In the genomic region with DNA sequence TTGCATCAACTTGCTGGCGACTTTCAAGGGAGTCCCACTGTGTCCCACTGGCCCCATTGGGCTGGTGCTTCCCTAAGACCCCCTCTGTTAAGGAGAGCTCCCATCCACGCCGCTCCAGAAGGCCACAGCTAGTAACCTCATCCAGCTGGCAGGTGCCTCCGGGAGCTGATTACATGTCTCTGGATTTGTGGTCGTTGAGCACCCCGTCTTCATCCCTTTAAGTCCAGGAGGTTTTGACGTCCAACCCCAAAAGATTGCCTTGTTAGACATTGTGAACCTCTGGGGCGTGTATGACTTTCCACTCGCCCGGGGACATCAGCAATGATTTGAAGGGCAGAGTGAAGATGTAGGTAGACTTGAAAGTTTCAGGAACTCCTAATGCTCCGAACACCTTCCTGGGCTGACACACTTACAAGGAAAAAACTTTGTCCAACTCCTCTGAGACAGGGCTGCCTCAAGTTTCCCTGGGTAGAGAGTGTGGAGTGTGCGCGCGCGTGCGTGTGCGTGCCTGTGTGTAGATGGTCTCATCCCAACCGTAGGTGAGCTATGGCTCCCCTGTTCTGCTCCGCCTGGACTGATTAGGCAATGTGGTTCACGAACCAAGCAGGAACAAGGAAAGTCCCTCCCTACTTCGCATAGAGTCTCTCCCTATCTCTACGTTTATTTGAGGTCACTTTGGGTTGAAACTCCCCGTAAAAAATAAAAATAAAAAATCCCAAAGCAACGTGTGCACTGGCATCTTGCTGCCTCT, we compare ENCODE assay signal across 9 mouse cellular contexts. TPM values are rescaled to one million over a fixed set of nuclear protein-coding genes. Genes with fewer than 3 reads are reported as not detected.
DNase-seq lines count a peak whose midpoint lies in the region; ATAC-seq lines count a peak whose summit lies in the region.
"Had no signal": no experiment of that assay in that cellular context is flagged by ENCODE, and none has a peak within 500 bp of the region (broad histone marks: within the 10 kb centered on the region; RNA-seq: fewer than 3 reads in every experiment).

No protein-coding gene starts in this region.

- H3K4me2 ChIP-seq in lung, embryonic 16.5 days (ENCODE audit: low read depth, low read length) = peak overlapping the region; percentile 91
- peak overlapping the region; percentile 79 for H3K4me2 ChIP-seq in forebrain, embryonic 14.5 days (ENCODE audit: low read length)
- peak overlapping the region; percentile 92 for H3K4me2 ChIP-seq in kidney, embryonic 15.5 days
- peak overlapping the region; percentile 68 for H3K4me2 ChIP-seq in midbrain, embryonic 16.5 days (ENCODE audit: low read length)

- peak overlapping the region; percentile 73 for H3K4me3 ChIP-seq in lung, embryonic 16.5 days (ENCODE audit: low read length)
- peak overlapping the region; percentile 33 for H3K4me3 ChIP-seq in forebrain, embryonic 14.5 days (ENCODE audit: low read depth, low read length)
- H3K4me3 ChIP-seq in kidney, embryonic 15.5 days (replicated peaks) = peak overlapping the region; percentile 54
- H3K4me3 ChIP-seq in midbrain, embryonic 16.5 days (ENCODE audit: low read depth, low read length) = no peak overlapping the region

- H3K27me3 ChIP-seq in lung, embryonic 16.5 days (ENCODE audit: control insufficient read depth, insufficient read depth, low read depth, low read length) = peaks cover 40% of the 10 kb centered on the region
- peaks cover 84% of the 10 kb centered on the region for H3K27me3 ChIP-seq in forebrain, embryonic 14.5 days (replicated peaks; ENCODE audit: control insufficient read depth, insufficient read depth, low read length)
- peaks cover 60% of the 10 kb centered on the region for H3K27me3 ChIP-seq in kidney, embryonic 15.5 days
- H3K27me3 ChIP-seq in midbrain, embryonic 16.5 days (ENCODE audit: control insufficient read depth, insufficient read depth, low read depth, low read length) = peaks cover 71% of the 10 kb centered on the region

- no peaks in the 10 kb centered on the region for H3K9me3 ChIP-seq in lung, embryonic 16.5 days (ENCODE audit: control insufficient read depth, low read length)
- H3K9me3 ChIP-seq in forebrain, embryonic 14.5 days (replicated peaks; ENCODE audit: control insufficient read depth, low read length) = no peaks in the 10 kb centered on the region
- H3K9me3 ChIP-seq in kidney, embryonic 15.5 days (replicated peaks) = no peaks in the 10 kb centered on the region
- no peaks in the 10 kb centered on the region for H3K9me3 ChIP-seq in midbrain, embryonic 16.5 days (replicated peaks; ENCODE audit: control insufficient read depth, low read length, poor library complexity, severe bottlenecking)

- peak overlapping the region; percentile 93 for H3K9ac ChIP-seq in lung, embryonic 16.5 days (ENCODE audit: low read length)
- peak overlapping the region; percentile 17; the same call in 1 of the 2 replicates for H3K9ac ChIP-seq in forebrain, embryonic 14.5 days (ENCODE audit: low read length)
- peak overlapping the region; percentile 57 for H3K9ac ChIP-seq in kidney, embryonic 15.5 days
- H3K9ac ChIP-seq in midbrain, embryonic 16.5 days (ENCODE audit: low read depth, low read length) = no peak overlapping the region

- 4% methylated on average over 24 of the region's 24 CpGs for WGBS in lung, embryonic 16.5 days
- WGBS in forebrain, embryonic 14.5 days = 3% methylated on average over 24 of the region's 24 CpGs
- WGBS in kidney, embryonic 15.5 days = 9% methylated on average over 24 of the region's 24 CpGs
- 4% methylated on average over 24 of the region's 24 CpGs for WGBS in midbrain, embryonic 16.5 days

- H3K36me3 ChIP-seq in lung, embryonic 16.5 days (ENCODE audit: control insufficient read depth, insufficient read depth, low read length) = peaks cover 3% of the 10 kb centered on the region; the same call in 1 of the 2 replicates
- no peaks in the 10 kb centered on the region for H3K36me3 ChIP-seq in forebrain, embryonic 14.5 days (ENCODE audit: control insufficient read depth, insufficient read depth, low read length)
- peaks cover 4% of the 10 kb centered on the region; the same call in 1 of the 2 replicates for H3K36me3 ChIP-seq in kidney, embryonic 15.5 days
- H3K36me3 ChIP-seq in midbrain, embryonic 16.5 days (ENCODE audit: control insufficient read depth, insufficient read depth, low read length) = no peaks in the 10 kb centered on the region

- ATAC-seq in lung, embryonic 16.5 days (ENCODE audit: low read depth) = no peak
- ATAC-seq in forebrain, embryonic 14.5 days = no peak
- no peak for ATAC-seq in kidney, embryonic 15.5 days (replicated peaks; ENCODE audit: low FRiP score)
- ATAC-seq in midbrain, embryonic 16.5 days = no peak

- no peak for DNase-seq in lung, postnatal 14 days
- no peak for DNase-seq in forebrain, embryonic 14.5 days (ENCODE audit: low spot score)
- DNase-seq in layer of hippocampus, adult 11-12 months (ENCODE audit: low spot score) = no peak
- DNase-seq in layer of hippocampus, postnatal 14 days (ENCODE audit: low spot score in 2 of 2) = no peak
- no peak for DNase-seq in thymus, postnatal 0 days (ENCODE audit: low spot score)

- peak overlapping the region; percentile 96 for H3K27ac ChIP-seq in lung, embryonic 16.5 days (ENCODE audit: low read length)
- H3K27ac ChIP-seq in forebrain, embryonic 14.5 days (ENCODE audit: low read depth, low read length) = no peak overlapping the region
- peak overlapping the region; percentile 92 for H3K27ac ChIP-seq in kidney, embryonic 15.5 days
- no peak overlapping the region for H3K27ac ChIP-seq in midbrain, embryonic 16.5 days (ENCODE audit: low read length)

- peaks cover 21% of the 10 kb centered on the region for H3K4me1 ChIP-seq in lung, embryonic 16.5 days (replicated peaks; ENCODE audit: control insufficient read depth, insufficient read depth, low read length)
- H3K4me1 ChIP-seq in forebrain, embryonic 14.5 days (ENCODE audit: control insufficient read depth, insufficient read depth, low read length) = peaks cover 11% of the 10 kb centered on the region
- H3K4me1 ChIP-seq in kidney, embryonic 15.5 days = peaks cover 83% of the 10 kb centered on the region
- H3K4me1 ChIP-seq in midbrain, embryonic 16.5 days (ENCODE audit: control insufficient read depth, insufficient read depth, low read length) = peaks cover 14% of the 10 kb centered on the region

RNA-seq across cellular contexts. Expression of gene Gm11444, which starts 7.4 kb away (rescaled TPM):
- not detected in 2 replicates for polyA plus RNA-seq in lung, embryonic 16.5 days (2015; fragmentation: Nextera tagmentation; extraction: Ambion mirVana)
- not detected in 2 replicates for polyA plus RNA-seq in forebrain, embryonic 14.5 days (2014; fragmentation: Nextera tagmentation; extraction: Ambion mirVana)
- not detected in 2 replicates for polyA plus RNA-seq in kidney, embryonic 15.5 days (2015; fragmentation: Nextera tagmentation; extraction: Ambion mirVana)
- not detected in 2 replicates for polyA plus RNA-seq in midbrain, embryonic 16.5 days (2015; fragmentation: Nextera tagmentation; extraction: Ambion mirVana)
- not detected for total RNA-seq in layer of hippocampus, postnatal 14 days (2021)
- polyA plus RNA-seq in thymus, postnatal 0 days (2015; fragmentation: Nextera tagmentation; extraction: Ambion mirVana) = not detected in 2 replicates
- total RNA-seq: heart, postnatal 36 days had no signal

RNA-seq across cellular contexts. Expression of gene Tbx2, which starts 10.4 kb away (rescaled TPM):
- polyA plus RNA-seq in lung, embryonic 16.5 days (2015; fragmentation: Nextera tagmentation; extraction: Ambion mirVana) = 24.6 and 25.1 TPM in 2 replicates
- polyA plus RNA-seq in forebrain, embryonic 14.5 days (2014; fragmentation: Nextera tagmentation; extraction: Ambion mirVana) = 0.48 and 0.64 TPM in 2 replicates
- 11.2 and 11.4 TPM in 2 replicates for polyA plus RNA-seq in kidney, embryonic 15.5 days (2015; fragmentation: Nextera tagmentation; extraction: Ambion mirVana)
- polyA plus RNA-seq in midbrain, embryonic 16.5 days (2015; fragmentation: Nextera tagmentation; extraction: Ambion mirVana) = 0.39 and 0.57 TPM in 2 replicates
- total RNA-seq in layer of hippocampus, postnatal 14 days (2021) = 1 to 10 TPM; 2.7 to 3.3 TPM
- 0.58 and 1.0 TPM in 2 replicates for polyA plus RNA-seq in thymus, postnatal 0 days (2015; fragmentation: Nextera tagmentation; extraction: Ambion mirVana)

RNA-seq across cellular contexts. Expression of gene Tbx4, which starts 43.5 kb away (rescaled TPM):
- polyA plus RNA-seq in lung, embryonic 16.5 days (2015; fragmentation: Nextera tagmentation; extraction: Ambion mirVana) = 61.4 and 70.5 TPM in 2 replicates
- 0.11 and 0.13 TPM in 2 replicates for polyA plus RNA-seq in forebrain, embryonic 14.5 days (2014; fragmentation: Nextera tagmentation; extraction: Ambion mirVana)
- polyA plus RNA-seq in kidney, embryonic 15.5 days (2015; fragmentation: Nextera tagmentation; extraction: Ambion mirVana) = 0.36 and 0.56 TPM in 2 replicates
- 0.17 and 0.43 TPM in 2 replicates for polyA plus RNA-seq in midbrain, embryonic 16.5 days (2015; fragmentation: Nextera tagmentation; extraction: Ambion mirVana)
- under 1 TPM; 0.24 to 0.53 TPM for total RNA-seq in layer of hippocampus, postnatal 14 days (2021)
- polyA plus RNA-seq in thymus, postnatal 0 days (2015; fragmentation: Nextera tagmentation; extraction: Ambion mirVana) = 0.04 TPM in 1 of 2 replicates, not detected in the other
- total RNA-seq: heart, postnatal 36 days had no signal

Comparison
In these comparisons a context has a peak if more than half of its experiments do, and no peak if none do; other contexts are left out.
1. H3K27ac ChIP-seq: peak in lung, embryonic 16.5 days (single experiment) and kidney, embryonic 15.5 days (single experiment); none in forebrain, embryonic 14.5 days (single experiment) and midbrain, embryonic 16.5 days (single experiment).
2. RNA of gene Tbx4, which starts 43.5 kb away (polyA plus RNA-seq): 61.4 to 70.5 TPM in lung, embryonic 16.5 days; 0.36 to 0.56 TPM in kidney, embryonic 15.5 days, 0.17 to 0.43 TPM in midbrain, embryonic 16.5 days, 0.11 to 0.13 TPM in forebrain, embryonic 14.5 days and 0.04 TPM in thymus, postnatal 0 days; every median in the first group is over 10 times any median in the second.
3. Peak in every context shown above with its lines, with median percentiles within 50 percentile points of each other: H3K4me2 ChIP-seq.